Mouse (Mus musculus): ENCODE measurements around the gene Tmem164.

- TF ChIP-seq POLR2A (IDR thresholded peaks at IDR 0.05; ENCODE audit: insufficient read length, low read depth) (no peak), USF1 (IDR thresholded peaks at IDR 0.05; ENCODE audit: low read depth) (no peak), POLR2AphosphoS2 (IDR thresholded peaks at IDR 0.05; ENCODE audit: insufficient read length, low read depth) (no peak), MAX (IDR thresholded peaks at IDR 0.05; ENCODE audit: low read depth) (no peak), MYOD1 (IDR thresholded peaks at IDR 0.05; ENCODE audit: control insufficient read depth in 1 of 3, insufficient read length in 2 of 3, low read depth in 2 of 3) (no peak), E2F4 (IDR thresholded peaks at IDR 0.05; ENCODE audit: insufficient read depth) (no peak), TCF12 (IDR thresholded peaks at IDR 0.05; ENCODE audit: insufficient read depth, poor library complexity, severe bottlenecking) (no peak), MYOG (IDR thresholded peaks at IDR 0.05; ENCODE audit: control insufficient read depth in 1 of 3, insufficient read depth in 1 of 3, insufficient read length in 2 of 3, low read depth in 2 of 3) (no peak), CEBPB (IDR thresholded peaks at IDR 0.05; ENCODE audit: insufficient read depth, poor library complexity, severe bottlenecking) (no peak), REST (IDR thresholded peaks at IDR 0.05; ENCODE audit: insufficient read depth, insufficient read length) (no peak), TCF3 (IDR thresholded peaks at IDR 0.05; ENCODE audit: insufficient read length, low read depth) (no peak)
Observed at GRCm38 (mm10) chrX:142724203-142724602, 43.0 kb downstream of the Tmem164 start.

All from myocyte (in vitro differentiated cells).